Mouse (Mus musculus): ENCODE data around the gene Micu1. TPM values are rescaled to one million over a fixed set of nuclear protein-coding genes. Genes with fewer than 3 reads are reported as not detected.

Micu1 gene
- polyA plus RNA-seq, 1 experiment, result not detected

GRCm38 (mm10) chr10:59687126-59687525 is 15.2 kb upstream of the Micu1 start:
- Histone ChIP-seq H3K27ac (ENCODE audit: insufficient read depth, low read depth, low read length) (no peak overlapping the region), H3K4me3 (ENCODE audit: insufficient read depth, low read depth, low read length) (no peak overlapping the region), H3K4me1 (ENCODE audit: control insufficient read depth, insufficient read depth, low read length) (no peaks in the 10 kb centered on the region)
- TF ChIP-seq CTCF (IDR thresholded peaks at IDR 0.05; ENCODE audit: insufficient read depth, low read depth, low read length) (no peak), POLR2A (IDR thresholded peaks at IDR 0.05; ENCODE audit: insufficient read depth, low read depth, low read length) (no peak)
- WGBS, result 95% methylated on average over 2 of the region's 2 CpGs

- Histone ChIP-seq H3K27ac (ENCODE audit: insufficient read depth, low read depth, low read length) (no peak overlapping the region), H3K4me3 (ENCODE audit: insufficient read depth, low read depth, low read length) (no peak overlapping the region), H3K4me1 (ENCODE audit: control insufficient read depth, insufficient read depth, low read length) (no peaks in the 10 kb centered on the region)
- TF ChIP-seq POLR2A (IDR thresholded peaks at IDR 0.05; ENCODE audit: insufficient read depth, low read depth, low read length) (no peak), CTCF (IDR thresholded peaks at IDR 0.05; ENCODE audit: insufficient read depth, low read depth, low read length) (no peak)
- 70% methylated on average over 6 of the region's 6 CpGs for WGBS
Measured at GRCm38 (mm10) chr10:59689836-59690235, 12.4 kb upstream of the Micu1 start.

GRCm38 (mm10) chr10:59692441-59692840 is 9.8 kb upstream of the Micu1 start:
- H3K4me1 ChIP-seq (ENCODE audit: control insufficient read depth, insufficient read depth, low read length), result no peaks in the 10 kb centered on the region
- WGBS, result 82% methylated on average over 6 of the region's 6 CpGs
- TF ChIP-seq POLR2A (IDR thresholded peaks at IDR 0.05; ENCODE audit: insufficient read depth, low read depth, low read length) (no peak), CTCF (IDR thresholded peaks at IDR 0.05; ENCODE audit: insufficient read depth, low read depth, low read length) (no peak)
- no peak overlapping the region for H3K27ac ChIP-seq (ENCODE audit: insufficient read depth, low read depth, low read length)
- H3K4me3 ChIP-seq (ENCODE audit: insufficient read depth, low read depth, low read length), result no peak overlapping the region

- 75% methylated on average over 2 of the region's 2 CpGs for WGBS
- Histone ChIP-seq H3K4me1 (ENCODE audit: control insufficient read depth, insufficient read depth, low read length) (no peaks in the 10 kb centered on the region), H3K27ac (ENCODE audit: insufficient read depth, low read depth, low read length) (no peak overlapping the region), H3K4me3 (ENCODE audit: insufficient read depth, low read depth, low read length) (no peak overlapping the region)
- TF ChIP-seq POLR2A (IDR thresholded peaks at IDR 0.05; ENCODE audit: insufficient read depth, low read depth, low read length) (no peak), CTCF (IDR thresholded peaks at IDR 0.05; ENCODE audit: insufficient read depth, low read depth, low read length) (no peak)
Measured at GRCm38 (mm10) chr10:59694104-59694503, 8.2 kb upstream of the Micu1 start.

- H3K4me3 ChIP-seq (ENCODE audit: insufficient read depth, low read depth, low read length), result no peak overlapping the region
- no peak overlapping the region for H3K27ac ChIP-seq (ENCODE audit: insufficient read depth, low read depth, low read length)
- no peaks in the 10 kb centered on the region for H3K4me1 ChIP-seq (ENCODE audit: control insufficient read depth, insufficient read depth, low read length)
- TF ChIP-seq CTCF (IDR thresholded peaks at IDR 0.05; ENCODE audit: insufficient read depth, low read depth, low read length), result no peak
- TF ChIP-seq POLR2A (IDR thresholded peaks at IDR 0.05; ENCODE audit: insufficient read depth, low read depth, low read length), result no peak
- 81% methylated on average over 5 of the region's 5 CpGs for WGBS
Measured at GRCm38 (mm10) chr10:59699516-59699915, 2.8 kb upstream of the Micu1 start.

GRCm38 (mm10) chr10:59701805-59702204 is 472 bp upstream of the Micu1 start:
- 44% methylated on average over 5 of the region's 5 CpGs for WGBS
- peaks cover 2% of the 10 kb centered on the region; the same call in 1 of the 2 replicates for H3K4me1 ChIP-seq (ENCODE audit: control insufficient read depth, insufficient read depth, low read length)
- H3K4me3 ChIP-seq (ENCODE audit: insufficient read depth, low read depth, low read length), result no peak overlapping the region
- H3K27ac ChIP-seq (ENCODE audit: insufficient read depth, low read depth, low read length), result no peak overlapping the region
- no peak for TF ChIP-seq CTCF (IDR thresholded peaks at IDR 0.05; ENCODE audit: insufficient read depth, low read depth, low read length)
- no peak for TF ChIP-seq POLR2A (IDR thresholded peaks at IDR 0.05; ENCODE audit: insufficient read depth, low read depth, low read length)

GRCm38 (mm10) chr10:59703060-59703760 is 933 bp downstream of the Micu1 start:
- peak overlapping the region; percentile 30 for H3K27ac ChIP-seq (ENCODE audit: insufficient read depth, low read depth, low read length)
- TF ChIP-seq CTCF (IDR thresholded peaks at IDR 0.05; ENCODE audit: insufficient read depth, low read depth, low read length) (no peak), POLR2A (IDR thresholded peaks at IDR 0.05; ENCODE audit: insufficient read depth, low read depth, low read length) (no peak)
- 4% methylated on average over 15 of the region's 15 CpGs for WGBS
- peak overlapping the region; percentile 55 for H3K4me3 ChIP-seq (ENCODE audit: insufficient read depth, low read depth, low read length)
- H3K4me1 ChIP-seq (ENCODE audit: control insufficient read depth, insufficient read depth, low read length), result peaks cover 2% of the 10 kb centered on the region; the same call in 1 of the 2 replicates

- Histone ChIP-seq H3K4me3 (ENCODE audit: insufficient read depth, low read depth, low read length) (no peak overlapping the region), H3K27ac (ENCODE audit: insufficient read depth, low read depth, low read length) (no peak overlapping the region), H3K4me1 (ENCODE audit: control insufficient read depth, insufficient read depth, low read length) (peaks cover 2% of the 10 kb centered on the region; the same call in 1 of the 2 replicates)
- no peak for TF ChIP-seq CTCF (IDR thresholded peaks at IDR 0.05; ENCODE audit: insufficient read depth, low read depth, low read length)
- no peak for TF ChIP-seq POLR2A (IDR thresholded peaks at IDR 0.05; ENCODE audit: insufficient read depth, low read depth, low read length)
- 92% methylated on average over 6 of the region's 6 CpGs for WGBS
Measured at GRCm38 (mm10) chr10:59706991-59707546, 4.8 kb downstream of the Micu1 start.

GRCm38 (mm10) chr10:59707595-59707994 is 5.3 kb downstream of the Micu1 start:
- TF ChIP-seq CTCF (IDR thresholded peaks at IDR 0.05; ENCODE audit: insufficient read depth, low read depth, low read length) (no peak), POLR2A (IDR thresholded peaks at IDR 0.05; ENCODE audit: insufficient read depth, low read depth, low read length) (no peak)
- H3K4me1 ChIP-seq (ENCODE audit: control insufficient read depth, insufficient read depth, low read length), result peaks cover 2% of the 10 kb centered on the region; the same call in 1 of the 2 replicates
- no peak overlapping the region for H3K27ac ChIP-seq (ENCODE audit: insufficient read depth, low read depth, low read length)
- WGBS, result 88% methylated on average over 2 of the region's 2 CpGs
- H3K4me3 ChIP-seq (ENCODE audit: insufficient read depth, low read depth, low read length), result no peak overlapping the region

Data from olfactory bulb, adult 2 months (tissue).